Mouse (Mus musculus) C2C12 (cell line): ENCODE measurements around the gene Gpr171. TPM values are rescaled to one million over a fixed set of nuclear protein-coding genes. Genes with fewer than 3 reads are reported as not detected.
"Not testable (repeated sequence)": the region's sequence is repeated elsewhere in the genome, so short reads cannot be mapped to it uniquely, and the experiment has no call there.

Source experiments
- H3K27me3 ChIP-seq: one replicate; pipeline ENCODE4 v1.6.1; 2011; ENCODE audit not compliant: control insufficient read depth, insufficient read depth, insufficient read length
- H3K36me3 ChIP-seq: one replicate; pipeline ENCODE4 v1.6.1; 2011; ENCODE audit not compliant: control insufficient read depth, insufficient read depth
- H3K4me3 ChIP-seq: one replicate; pipeline ENCODE4 v1.5.1; 2011; ENCODE audit warnings: mild to moderate bottlenecking, control low read depth; ENCODE audit not compliant: poor library complexity, insufficient read depth, severe bottlenecking
- H3K79me2 ChIP-seq: one replicate; pipeline ENCODE4 v1.6.1; 2011; ENCODE audit not compliant: control insufficient read depth, insufficient read depth
- H3K79me3 ChIP-seq: one replicate; pipeline ENCODE4 v1.6.1; 2011; ENCODE audit warnings: low read depth, control low read depth
- H3ac ChIP-seq: one replicate; pipeline ENCODE3; 2011; ENCODE audit warnings: low read depth; ENCODE audit not compliant: control insufficient read depth, insufficient read length
- CEBPB ChIP-seq: IDR thresholded peaks from one replicate; pipeline ENCODE4 v1.6.1; 2011; ENCODE audit warnings: low read depth, mild to moderate bottlenecking, control low read depth, moderate library complexity
- CTCF ChIP-seq: IDR thresholded peaks from one replicate; pipeline ENCODE4 v1.5.1; 2011; ENCODE audit not compliant: control insufficient read depth, insufficient read depth, insufficient read length
- FOSL1 ChIP-seq: IDR thresholded peaks from one replicate; pipeline ENCODE4 v1.8.0; 2011; ENCODE audit warnings: mild to moderate bottlenecking, low read length; ENCODE audit not compliant: poor library complexity, insufficient read depth, severe bottlenecking
- MAX ChIP-seq: IDR thresholded peaks from one replicate; pipeline ENCODE4 v1.6.1; 2011; ENCODE audit warnings: mild to moderate bottlenecking, control low read depth
- MYOD1 ChIP-seq: IDR thresholded peaks from one replicate; pipeline ENCODE4 v1.6.1; 2011; ENCODE audit warnings: low read depth; ENCODE audit not compliant: control insufficient read depth, insufficient read length
- MYOG ChIP-seq: IDR thresholded peaks from one replicate; pipeline ENCODE4 v1.6.1; 2011; ENCODE audit not compliant: control insufficient read depth, insufficient read length; ENCODE audit errors: extremely low read depth
- USF1 ChIP-seq: IDR thresholded peaks from one replicate; pipeline ENCODE4 v1.6.1; 2011; ENCODE audit warnings: low read depth, mild to moderate bottlenecking, control low read depth, moderate library complexity
- polyA plus RNA-seq: library from polyadenylated mRNA; unstranded; fragments of >200 nt; fragmentation: generic; extraction: Trizol; gene quantifications from one replicate; pipeline ENCODE4 v1.2.1, GENCODE M21; 2012; ENCODE audit warnings: missing spikeins

The Gpr171 gene
- polyA plus RNA-seq, 1 experiment: not detected

- TF ChIP-seq MAX (no peak), MYOG (no peak), CTCF (no peak), USF1 (no peak), MYOD1 (no peak)
- H3K36me3 ChIP-seq: no peaks in the 10 kb centered on the region
- peaks cover 6% of the 10 kb centered on the region for H3K27me3 ChIP-seq
- no peak overlapping the region for H3ac ChIP-seq
- H3K4me3 ChIP-seq: no peak overlapping the region
- no peaks in the 10 kb centered on the region for H3K79me2 ChIP-seq
- H3K79me3 ChIP-seq: no peaks in the 10 kb centered on the region
Measured at GRCm38 (mm10) chr3:59080293-59080916, 21.2 kb downstream of the Gpr171 start.

GRCm38 (mm10) chr3:59079327-59079726, 22.3 kb downstream of the Gpr171 start:
- H3K79me3 ChIP-seq: no peaks in the 10 kb centered on the region
- TF ChIP-seq MYOD1: no peak
- TF ChIP-seq CEBPB: no peak
- no peak overlapping the region for H3K4me3 ChIP-seq

GRCm38 (mm10) chr3:59078585-59078984, 23.0 kb downstream of the Gpr171 start:
- H3K79me3 ChIP-seq: no peaks in the 10 kb centered on the region

More at GRCm38 (mm10) chr3:59079327-59079726, 22.3 kb downstream of the Gpr171 start:
- H3K79me2 ChIP-seq: no peaks in the 10 kb centered on the region
- H3ac ChIP-seq: no peak overlapping the region
- no peaks in the 10 kb centered on the region for H3K36me3 ChIP-seq
- peaks cover 6% of the 10 kb centered on the region for H3K27me3 ChIP-seq

GRCm38 (mm10) chr3:59077278-59077677, 24.3 kb downstream of the Gpr171 start:
- Histone ChIP-seq H3ac (no peak overlapping the region), H3K27me3 (peaks cover 6% of the 10 kb centered on the region), H3K36me3 (no peaks in the 10 kb centered on the region), H3K79me2 (no peaks in the 10 kb centered on the region), H3K79me3 (no peaks in the 10 kb centered on the region), H3K4me3 (no peak overlapping the region)
- TF ChIP-seq CTCF (no peak), FOSL1 (no peak), CEBPB (no peak), MYOD1 (no peak), MAX (no peak), MYOG (no peak), USF1 (no peak)

More at GRCm38 (mm10) chr3:59078585-59078984, 23.0 kb downstream of the Gpr171 start:
- TF ChIP-seq MYOG (no peak), MYOD1 (no peak), CEBPB (no peak)
- peaks cover 6% of the 10 kb centered on the region for H3K27me3 ChIP-seq
- no peak overlapping the region for H3K4me3 ChIP-seq
- H3ac ChIP-seq: no peak overlapping the region
- H3K79me2 ChIP-seq: no peaks in the 10 kb centered on the region
- no peaks in the 10 kb centered on the region for H3K36me3 ChIP-seq

GRCm38 (mm10) chr3:59069071-59069470, 32.5 kb downstream of the Gpr171 start:
- H3K36me3 ChIP-seq, H3ac ChIP-seq, H3K4me3 ChIP-seq: not testable (repeated sequence)

GRCm38 (mm10) chr3:59066558-59067294, 34.9 kb downstream of the Gpr171 start:
- Histone ChIP-seq H3K79me3 (no peaks in the 10 kb centered on the region), H3K4me3 (no peak overlapping the region), H3K36me3 (no peaks in the 10 kb centered on the region), H3K79me2 (no peaks in the 10 kb centered on the region), H3K27me3 (peaks cover 14% of the 10 kb centered on the region), H3ac (no peak overlapping the region)
- TF ChIP-seq USF1 (no peak), MAX (no peak), CTCF (no peak), MYOD1 (no peak), CEBPB (no peak), FOSL1 (no peak), MYOG (no peak)

More at GRCm38 (mm10) chr3:59069071-59069470, 32.5 kb downstream of the Gpr171 start:
- not testable (repeated sequence) for H3K27me3 ChIP-seq, H3K79me3 ChIP-seq, H3K79me2 ChIP-seq
